Comparison of ENCODE assay signal across 8 mouse cellular contexts in genomic region chr12:90738388-90739223, GRCm38 (mm10). TPM values are rescaled to one million over a fixed set of nuclear protein-coding genes. Genes with fewer than 3 reads are reported as not detected.
DNase-seq lines count a peak whose midpoint lies in the region; TF ChIP-seq lines count a peak whose summit lies in the region.

Gene Dio2 (minus strand): TSS chr12:90738438.

- peak; percentile 6 for DNase-seq in kidney, adult 2 months
- no peak for DNase-seq in kidney, postnatal 25 days
- peak; percentile 18 for DNase-seq in CD4-positive helper T cell, adult 2 months (ENCODE audit: low read depth, low spot score)
- DNase-seq in cerebellum, adult 18-20 months, result peak; percentile 57 to 80
- DNase-seq in frontal cortex, adult 2 months (ENCODE audit: extremely low spot score in 1 of 2, low spot score in 1 of 2), result peak in 1 of 2 experiments; percentile 36
- DNase-seq in layer of hippocampus, postnatal 14 days (ENCODE audit: low spot score in 2 of 2), result peak in 1 of 2 experiments; percentile 37
- DNase-seq in B cell, adult 2 months, result no peak

- H3ac ChIP-seq in myocyte (ENCODE audit: control insufficient read depth, insufficient read length), result no peak within 1 kb of the TSS

- no peaks in the 10 kb centered on the region for H3K36me3 ChIP-seq in kidney, adult 2 months (ENCODE audit: control insufficient read depth, insufficient read depth, low read length)
- H3K36me3 ChIP-seq in myocyte (ENCODE audit: control insufficient read depth, insufficient read depth), result no peaks in the 10 kb centered on the region

- no peak for TF ChIP-seq CTCF in kidney, adult 2 months (conservative IDR thresholded peaks at IDR 0.05; ENCODE audit: insufficient read depth, insufficient read length, low read depth, low read length)

- H3K4me3 ChIP-seq in kidney, adult 2 months (ENCODE audit: insufficient read depth, low read depth, low read length), result peak within 1 kb of the TSS; percentile 28; the same call in 1 of the 2 replicates
- peak within 1 kb of the TSS; percentile 15 for H3K4me3 ChIP-seq in myocyte

- peak within 1 kb of the TSS; percentile 89 for H3K4me2 ChIP-seq in myocyte (ENCODE audit: low read depth)

- H3K79me2 ChIP-seq in myocyte (ENCODE audit: control insufficient read depth, insufficient read depth), result no peaks in the 10 kb centered on the region

- H3K4me1 ChIP-seq in kidney, adult 2 months (ENCODE audit: control insufficient read depth, insufficient read depth, low read length), result no peaks in the 10 kb centered on the region

- 0 out of 2 replicates have a peak, but pooled peaks cover 1% of the 10 kb centered on the region for H3K27me3 ChIP-seq in kidney, adult 2 months (replicated peaks; ENCODE audit: control insufficient read depth, insufficient read depth, low read length)
- no peaks in the 10 kb centered on the region for H3K27me3 ChIP-seq in myocyte (ENCODE audit: control insufficient read depth, insufficient read depth, insufficient read length)

- 8% methylated on average over 10 of the region's 10 CpGs for WGBS in kidney, adult 2 months

- no peak for TF ChIP-seq POLR2A in kidney, adult 2 months (IDR thresholded peaks at IDR 0.05; ENCODE audit: low read depth, low read length)
- TF ChIP-seq POLR2A in myocyte (IDR thresholded peaks at IDR 0.05; ENCODE audit: insufficient read length, low read depth), result no peak

- H3K27ac ChIP-seq in kidney, adult 2 months (ENCODE audit: insufficient read depth, low read depth, low read length), result no peak within 1 kb of the TSS

TF ChIP-seq in myocyte, 11 proteins besides CTCF, POLR2A, EP300 and RAD21:
- TF ChIP-seq USF1 (IDR thresholded peaks at IDR 0.05; ENCODE audit: low read depth), result no peak
- no peak for TF ChIP-seq CEBPB (IDR thresholded peaks at IDR 0.05; ENCODE audit: insufficient read depth, poor library complexity, severe bottlenecking)
- TF ChIP-seq MAX (IDR thresholded peaks at IDR 0.05; ENCODE audit: low read depth), result no peak
- no peak for TF ChIP-seq TCF12 (IDR thresholded peaks at IDR 0.05; ENCODE audit: insufficient read depth, poor library complexity, severe bottlenecking)
- TF ChIP-seq MYOG (IDR thresholded peaks at IDR 0.05; ENCODE audit: control insufficient read depth in 1 of 3, insufficient read depth in 1 of 3, insufficient read length in 2 of 3, low read depth in 2 of 3), result no peak
- TF ChIP-seq POLR2AphosphoS2 (IDR thresholded peaks at IDR 0.05; ENCODE audit: insufficient read length, low read depth), result no peak
- TF ChIP-seq E2F4 (IDR thresholded peaks at IDR 0.05; ENCODE audit: insufficient read depth), result no peak
- no peak for TF ChIP-seq TCF3 (IDR thresholded peaks at IDR 0.05; ENCODE audit: insufficient read length, low read depth)
- no peak for TF ChIP-seq SRF (IDR thresholded peaks at IDR 0.05; ENCODE audit: control insufficient read depth, insufficient read length, low read depth)
- no peak for TF ChIP-seq MYOD1 (IDR thresholded peaks at IDR 0.05; ENCODE audit: control insufficient read depth in 1 of 3, insufficient read length in 2 of 3, low read depth in 2 of 3)

RNA-seq across cellular contexts. Expression of gene Dio2, which starts in this region (rescaled TPM):
- polyA plus RNA-seq in kidney, adult 2 months (2012; rRNA removed), result 0.38 and 0.58 TPM in 2 replicates
- 33.1 and 36.9 TPM in 2 replicates for polyA plus RNA-seq in frontal cortex, adult 2 months (2012; rRNA removed)
- total RNA-seq in layer of hippocampus, postnatal 14 days (2021), result 10 to 100 TPM; 60.1 to 67.3 TPM
- polyA plus RNA-seq in myocyte (2012; fragmentation: generic; extraction: Trizol), result 3.1 TPM

Comparison
In these comparisons a context has a peak if more than half of its experiments do, and no peak if none do; other contexts are left out.
1. Peak in DNase-seq and H3K4me3 ChIP-seq in kidney, adult 2 months; RNA of the gene not detected or under 1 TPM.
2. DNase-seq: peak in CD4-positive helper T cell, adult 2 months (single experiment) and cerebellum, adult 18-20 months (2 of 2); none in kidney, postnatal 25 days (0 of 2) and B cell, adult 2 months (0 of 2).